In genomic region chr2:103632926-103633250, GRCm38 (mm10) we compare ENCODE assay signal across 24 mouse cellular contexts.
DNase-seq lines count a peak whose midpoint lies in the region; ATAC-seq and TF ChIP-seq lines count a peak whose summit lies in the region.
"Had no signal": no experiment of that assay in that cellular context is flagged by ENCODE, and none has a peak within 500 bp of the region (broad histone marks: within the 10 kb centered on the region; RNA-seq: fewer than 3 reads in every experiment).

No protein-coding gene starts in this region.

- peak overlapping the region; percentile 36; the same call in 1 of the 2 replicates for H3K27ac ChIP-seq in embryonic facial prominence, embryonic 12.5 days
- no peak overlapping the region for H3K27ac ChIP-seq in embryonic facial prominence, embryonic 10.5 days (replicated peaks)
- H3K27ac ChIP-seq in heart, embryonic 16.5 days (ENCODE audit: low read length) = peak overlapping the region; percentile 66
- H3K27ac ChIP-seq in limb, embryonic 15.5 days = 0 out of 2 replicates have a peak overlapping the region, but pooled peaks have one; percentile 43
- H3K27ac ChIP-seq: hindbrain, embryonic 12.5 days; limb, embryonic 13.5 days; liver, embryonic 13.5 days; neural tube, embryonic 15.5 days; stomach, embryonic 15.5 days had no signal

- ATAC-seq in embryonic facial prominence, embryonic 12.5 days (ENCODE audit: insufficient number of reproducible peaks, insufficient read depth, low FRiP score, low TSS enrichment) = no peak
- ATAC-seq in heart, embryonic 16.5 days (replicated peaks; ENCODE audit: extremely low read depth, insufficient read depth, low FRiP score) = no peak; the same call in 1 of the 2 replicates
- ATAC-seq in Patski = no peak
- ATAC-seq in limb, embryonic 15.5 days (ENCODE audit: insufficient number of reproducible peaks, low FRiP score, low TSS enrichment, low read depth) = no peak
- ATAC-seq: forebrain, postnatal 0 days had no signal

- no peak for DNase-seq in embryonic facial prominence, embryonic 10.5 days (ENCODE audit: low spot score)
- no peak for DNase-seq in heart, adult 11 months
- peak; percentile 49 for DNase-seq in Patski (ENCODE audit: low read depth, low spot score)
- no peak for DNase-seq in cerebellum, adult 11 months
- DNase-seq in layer of hippocampus, postnatal 25 days (ENCODE audit: extremely low spot score in 1 of 2, low spot score in 1 of 2) = no peak
- DNase-seq: adrenal gland, postnatal 25 days; cerebellum, adult 9-11 months; forebrain, postnatal 0 days; gastrocnemius, postnatal 14 days; kidney, postnatal 14 days; liver, embryonic 13.5 days; lung, adult 2 months; lung, postnatal 14 days; right cerebral cortex, adult 18-20 months; thymus, adult 2 months; thymus, postnatal 4 days had no signal

- no peaks in the 10 kb centered on the region for H3K27me3 ChIP-seq in embryonic facial prominence, embryonic 12.5 days
- peaks cover 27% of the 10 kb centered on the region for H3K27me3 ChIP-seq in embryonic facial prominence, embryonic 10.5 days (replicated peaks; ENCODE audit: low read depth, poor library complexity, severe bottlenecking)
- H3K27me3 ChIP-seq in heart, embryonic 16.5 days (ENCODE audit: control insufficient read depth, insufficient read depth, low read length) = no peaks in the 10 kb centered on the region
- H3K27me3 ChIP-seq in Patski = no peaks in the 10 kb centered on the region
- H3K27me3 ChIP-seq in limb, embryonic 15.5 days = no peaks in the 10 kb centered on the region
- H3K27me3 ChIP-seq: hindbrain, embryonic 12.5 days; limb, embryonic 13.5 days; liver, embryonic 13.5 days; neural tube, embryonic 15.5 days; stomach, embryonic 15.5 days had no signal

- CTCF ChIA-PET in Patski (lab: Charles Lee) = interaction anchor here (0.7 to 0.8 kb wide), 2 partner anchors 11 to 15 kb away, joined by 3 read pairs; no protein-coding TSS in a partner anchor

- POLR2A ChIA-PET in Patski (lab: Charles Lee) = interaction anchor here (0.6 to 1.4 kb wide), 3 partner anchors 29 to 982 kb away, joined by 3 to 4 read pairs (median 4); no protein-coding TSS in a partner anchor

- no peak overlapping the region for H3K4me3 ChIP-seq in embryonic facial prominence, embryonic 12.5 days
- no peak overlapping the region for H3K4me3 ChIP-seq in embryonic facial prominence, embryonic 10.5 days
- H3K4me3 ChIP-seq in heart, embryonic 16.5 days (ENCODE audit: low read length) = no peak overlapping the region
- no peak overlapping the region for H3K4me3 ChIP-seq in limb, embryonic 15.5 days
- H3K4me3 ChIP-seq: hindbrain, embryonic 12.5 days; limb, embryonic 13.5 days; liver, embryonic 13.5 days; neural tube, embryonic 15.5 days; stomach, embryonic 15.5 days had no signal

- 77% methylated on average over 2 of the region's 2 CpGs for WGBS in embryonic facial prominence, embryonic 12.5 days
- 72% methylated on average over 2 of the region's 2 CpGs for WGBS in embryonic facial prominence, embryonic 10.5 days
- 83% methylated on average over 2 of the region's 2 CpGs for WGBS in heart, embryonic 16.5 days
- 65% methylated on average over 2 of the region's 2 CpGs for WGBS in limb, embryonic 15.5 days

- no peaks in the 10 kb centered on the region for H3K9me3 ChIP-seq in embryonic facial prominence, embryonic 12.5 days
- no peaks in the 10 kb centered on the region for H3K9me3 ChIP-seq in embryonic facial prominence, embryonic 10.5 days
- H3K9me3 ChIP-seq in heart, embryonic 16.5 days (replicated peaks; ENCODE audit: control insufficient read depth, low read length) = no peaks in the 10 kb centered on the region
- no peaks in the 10 kb centered on the region for H3K9me3 ChIP-seq in limb, embryonic 15.5 days
- H3K9me3 ChIP-seq: hindbrain, embryonic 12.5 days; limb, embryonic 13.5 days; liver, embryonic 13.5 days; neural tube, embryonic 15.5 days; stomach, embryonic 15.5 days had no signal

- H3K4me1 ChIP-seq in embryonic facial prominence, embryonic 12.5 days = peaks cover 59% of the 10 kb centered on the region
- H3K4me1 ChIP-seq in embryonic facial prominence, embryonic 10.5 days = peaks cover 64% of the 10 kb centered on the region
- peaks cover 45% of the 10 kb centered on the region for H3K4me1 ChIP-seq in heart, embryonic 16.5 days (ENCODE audit: control insufficient read depth, insufficient read depth, low read length)
- peaks cover 25% of the 10 kb centered on the region for H3K4me1 ChIP-seq in limb, embryonic 15.5 days
- H3K4me1 ChIP-seq: liver, embryonic 13.5 days had no signal

- no peaks in the 10 kb centered on the region for H3K36me3 ChIP-seq in embryonic facial prominence, embryonic 12.5 days
- H3K36me3 ChIP-seq in embryonic facial prominence, embryonic 10.5 days (replicated peaks) = no peaks in the 10 kb centered on the region
- H3K36me3 ChIP-seq in heart, embryonic 16.5 days (ENCODE audit: control insufficient read depth, insufficient read depth) = no peaks in the 10 kb centered on the region
- H3K36me3 ChIP-seq in limb, embryonic 15.5 days = no peaks in the 10 kb centered on the region
- H3K36me3 ChIP-seq: hindbrain, embryonic 12.5 days; limb, embryonic 13.5 days; liver, embryonic 13.5 days; neural tube, embryonic 15.5 days; stomach, embryonic 15.5 days had no signal

- H3K4me2 ChIP-seq in embryonic facial prominence, embryonic 12.5 days (replicated peaks) = no peak overlapping the region
- H3K4me2 ChIP-seq in heart, embryonic 16.5 days (ENCODE audit: low read depth, low read length) = no peak overlapping the region
- H3K4me2 ChIP-seq in limb, embryonic 15.5 days = no peak overlapping the region
- H3K4me2 ChIP-seq: hindbrain, embryonic 12.5 days; limb, embryonic 13.5 days; liver, embryonic 13.5 days; midbrain, embryonic 11.5 days; neural tube, embryonic 15.5 days; stomach, embryonic 15.5 days had no signal

- no peak overlapping the region for H3K9ac ChIP-seq in embryonic facial prominence, embryonic 12.5 days
- H3K9ac ChIP-seq in heart, embryonic 16.5 days (ENCODE audit: low read length) = no peak overlapping the region
- no peak overlapping the region for H3K9ac ChIP-seq in limb, embryonic 15.5 days
- H3K9ac ChIP-seq: forebrain, postnatal 0 days; hindbrain, embryonic 12.5 days; limb, embryonic 13.5 days; liver, embryonic 13.5 days; neural tube, embryonic 15.5 days; stomach, embryonic 15.5 days had no signal

- in situ Hi-C loops in Patski (cut with MboI; ENCODE audit: low pct_unique_long_range_greater_than_20kb) = no loop called here

- no peak for TF ChIP-seq CTCF in Patski (IDR thresholded peaks at IDR 0.05)
